In the genomic region with DNA sequence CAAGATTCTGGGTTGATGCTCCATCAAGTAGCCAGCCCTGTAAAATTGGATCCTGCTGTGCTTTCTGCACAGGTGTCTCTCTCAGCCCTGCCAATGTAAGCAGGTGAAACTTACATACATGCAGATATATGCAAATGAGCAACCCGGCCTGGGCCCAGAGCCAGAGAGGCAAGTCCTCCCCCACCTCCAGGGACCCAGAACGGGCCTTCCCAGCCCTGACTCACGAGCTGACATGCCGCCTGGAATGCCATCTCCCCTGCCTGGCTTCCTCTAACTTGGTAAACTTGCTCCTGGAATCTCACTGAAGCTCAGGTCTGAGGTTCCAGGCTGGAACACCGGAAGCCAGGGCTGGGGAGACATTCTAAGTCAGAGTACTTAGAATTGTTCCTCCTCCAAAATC, we compare ENCODE assay signal across 25 mouse cellular contexts. TPM values are rescaled to one million over a fixed set of nuclear protein-coding genes. Genes with fewer than 3 reads are reported as not detected.
DNase-seq lines count a peak whose midpoint lies in the region; ATAC-seq and TF ChIP-seq lines count a peak whose summit lies in the region.
"Had no signal": no experiment of that assay in that cellular context is flagged by ENCODE, and none has a peak within 500 bp of the region (broad histone marks: within the 10 kb centered on the region; RNA-seq: fewer than 3 reads in every experiment).

No protein-coding gene starts in this region.

- TF ChIP-seq CTCF in CH12.LX (conservative IDR thresholded peaks at IDR 0.05 in 1 of 2, IDR thresholded peaks at IDR 0.05 in 1 of 2; ENCODE audit: low read depth in 2 of 2, low read length in 2 of 2): no peak

- no peak for ATAC-seq in neural tube, embryonic 15.5 days (ENCODE audit: low FRiP score)
- ATAC-seq: forebrain, embryonic 14.5 days; hindbrain, embryonic 16.5 days; inflammation-experienced regulatory T-cells, adult 6 months; intestine, postnatal 0 days had no signal

- in situ Hi-C loops in CH12.LX (cut with MboI; ENCODE audit: low pct_ligation_motif_present, low pct_unique_long_range_greater_than_20kb, low sequenced_read_pairs): no loop called here

- H3K9ac ChIP-seq in CH12.LX (ENCODE audit: insufficient read depth, low read depth): no peak overlapping the region
- H3K9ac ChIP-seq in neural tube, embryonic 15.5 days (replicated peaks): no peak overlapping the region
- H3K9ac ChIP-seq: embryonic facial prominence, embryonic 13.5 days; heart, embryonic 13.5 days; hindbrain, embryonic 12.5 days had no signal

- H3K4me1 ChIP-seq in CH12.LX (ENCODE audit: control insufficient read depth in 1 of 2, insufficient read depth in 2 of 2): peaks cover 15 to 22% of the 10 kb centered on the region in 2 experiments
- H3K4me1 ChIP-seq in neural tube, embryonic 15.5 days: peaks cover 10% of the 10 kb centered on the region

- WGBS in neural tube, embryonic 15.5 days: 32% methylated on average over 5 of the region's 5 CpGs

- intact Hi-C loops in heart, postnatal 25 days (cut with DNase I): no loop called here

- dilution Hi-C loops in CH12.LX (cut with MboI; ENCODE audit: extremely low pct_ligation_motif_present, extremely low pct_unique_long_range_greater_than_20kb, low sequenced_read_pairs): no loop called here

- H3K27ac ChIP-seq in CH12.LX (ENCODE audit: insufficient read depth, low read depth): no peak overlapping the region
- no peak overlapping the region for H3K27ac ChIP-seq in neural tube, embryonic 15.5 days (replicated peaks)
- H3K27ac ChIP-seq: embryonic facial prominence, embryonic 13.5 days; heart, embryonic 13.5 days; hindbrain, embryonic 12.5 days had no signal

- TF ChIP-seq RAD21 in CH12.LX (IDR thresholded peaks at IDR 0.05; ENCODE audit: low read depth, low read length): no peak

- H3K36me3 ChIP-seq in CH12.LX (replicated peaks in 1 of 2; ENCODE audit: control insufficient read depth in 1 of 2, insufficient read depth in 1 of 2, low read length in 1 of 2): no peaks in the 10 kb centered on the region
- no peaks in the 10 kb centered on the region for H3K36me3 ChIP-seq in neural tube, embryonic 15.5 days
- H3K36me3 ChIP-seq: embryonic facial prominence, embryonic 13.5 days; heart, embryonic 13.5 days; hindbrain, embryonic 12.5 days had no signal

- no peak for TF ChIP-seq EP300 in CH12.LX (IDR thresholded peaks at IDR 0.05; ENCODE audit: low read length)

- no peak for TF ChIP-seq POLR2A in CH12.LX (IDR thresholded peaks at IDR 0.05; ENCODE audit: low read depth, low read length)

- no peak overlapping the region for H3K4me2 ChIP-seq in CH12.LX (ENCODE audit: insufficient read depth, low read depth, poor library complexity, severe bottlenecking)
- no peak overlapping the region for H3K4me2 ChIP-seq in neural tube, embryonic 15.5 days
- H3K4me2 ChIP-seq: embryonic facial prominence, embryonic 13.5 days; heart, embryonic 13.5 days; hindbrain, embryonic 12.5 days had no signal

- peaks cover 82% of the 10 kb centered on the region for H3K27me3 ChIP-seq in CH12.LX (replicated peaks)
- peaks cover 58% of the 10 kb centered on the region for H3K27me3 ChIP-seq in neural tube, embryonic 15.5 days (replicated peaks)

- H3K79me2 ChIP-seq in CH12.LX (replicated peaks; ENCODE audit: control insufficient read depth, extremely low read depth, insufficient read depth, poor library complexity, severe bottlenecking): no peaks in the 10 kb centered on the region

- peaks cover 4% of the 10 kb centered on the region for H3K9me3 ChIP-seq in CH12.LX (replicated peaks; ENCODE audit: low read length)
- H3K9me3 ChIP-seq in neural tube, embryonic 15.5 days (replicated peaks): no peaks in the 10 kb centered on the region
- H3K9me3 ChIP-seq: embryonic facial prominence, embryonic 13.5 days; heart, embryonic 13.5 days; hindbrain, embryonic 12.5 days had no signal

- no peak overlapping the region for H3K4me3 ChIP-seq in CH12.LX (replicated peaks in 1 of 3; ENCODE audit: low read depth in 2 of 3, low read length in 2 of 3, poor library complexity in 1 of 3)
- no peak overlapping the region for H3K4me3 ChIP-seq in neural tube, embryonic 15.5 days (replicated peaks)
- H3K4me3 ChIP-seq: embryonic facial prominence, embryonic 13.5 days; heart, embryonic 13.5 days; hindbrain, embryonic 12.5 days had no signal

- peak; percentile 18 for DNase-seq in urinary bladder, postnatal 14 days (ENCODE audit: low spot score)
- DNase-seq in urinary bladder, postnatal 36 days (ENCODE audit: low spot score in 2 of 2): no peak
- DNase-seq in CH12.LX (ENCODE audit: extremely low read depth) (no peak), ZHBTc4 (ENCODE audit: low read depth, low spot score) (peak; percentile 37)
- no peak for DNase-seq in c-Kit-positive CD71-positive TER-119-positive erythroid progenitor cells, embryonic 14.5 days (ENCODE audit: low spot score)
- no peak for DNase-seq in heart, postnatal 25 days (ENCODE audit: low spot score)
- DNase-seq: adrenal gland, adult 8-10 months; adrenal gland, postnatal 36 days; cerebellum, adult 11 months; cerebellum, adult 9-10 months; cerebellum, postnatal 25 days; gastrocnemius, postnatal 36 days; heart, adult 11 months; heart, postnatal 4 days had no signal

TF ChIP-seq in CH12.LX, 34 proteins besides CTCF, POLR2A, EP300 and RAD21:
- TF ChIP-seq BHLHE40 (IDR thresholded peaks at IDR 0.05; ENCODE audit: low read depth, low read length) (peak; percentile 32; the same call in 1 of the 2 replicates), CHD1 (IDR thresholded peaks at IDR 0.05; ENCODE audit: low read depth, low read length) (no peak)
TF ChIP-seq in CH12.LX: peak in this region for 1.

RNA-seq across cellular contexts. Expression of gene Dlx4, which starts 7.1 kb away (rescaled TPM):
- total RNA-seq in CH12.LX (2012; rRNA removed) (0.21 and 0.25 TPM in 2 replicates), CH12.LX (2014; rRNA removed) (not detected in 2 replicates)
- polyA plus RNA-seq in CH12.LX (2012; ENCODE audit: insufficient read length, low read depth): not detected in 2 replicates
- under 1 TPM in 1 of 2 experiments, not detected in 1; 0.11 TPM for total RNA-seq in heart, postnatal 25 days (2021)
- polyA plus RNA-seq in neural tube, embryonic 15.5 days (2015; fragmentation: Nextera tagmentation; extraction: Ambion mirVana): not detected in 2 replicates
- total RNA-seq: adrenal gland, postnatal 36 days; gastrocnemius, adult 8-10 months; gastrocnemius, postnatal 36 days; heart, postnatal 4 days had no signal
- polyA plus RNA-seq: forebrain, embryonic 14.5 days; hindbrain, embryonic 16.5 days; inflammation-experienced regulatory T-cells, adult 6 months; intestine, postnatal 0 days had no signal

RNA-seq across cellular contexts. Expression of gene Dlx3, which starts 33.2 kb away (rescaled TPM):
- total RNA-seq in CH12.LX (2012; rRNA removed) (0.21 and 0.55 TPM in 2 replicates), CH12.LX (2014; rRNA removed) (0.08 TPM in 2 replicates)
- 0.17 and 0.22 TPM in 2 replicates for polyA plus RNA-seq in CH12.LX (2012; ENCODE audit: insufficient read length, low read depth)
- total RNA-seq in heart, postnatal 25 days (2021): not detected
- polyA plus RNA-seq in neural tube, embryonic 15.5 days (2015; fragmentation: Nextera tagmentation; extraction: Ambion mirVana): 0.28 and 0.50 TPM in 2 replicates
- total RNA-seq: adrenal gland, adult 8-10 months; adrenal gland, postnatal 36 days; gastrocnemius, adult 8-10 months; gastrocnemius, postnatal 36 days; heart, postnatal 4 days had no signal
- polyA plus RNA-seq: cortical plate, adult 2 months; forebrain, embryonic 14.5 days; heart, embryonic 13.5 days; heart, postnatal 0 days; inflammation-experienced regulatory T-cells, adult 6 months had no signal

Comparison
In these comparisons a context has a peak if more than half of its experiments do, and no peak if none do; other contexts are left out.
1. DNase-seq: peak in urinary bladder, postnatal 14 days (single experiment) and ZHBTc4 (single experiment); none in urinary bladder, postnatal 36 days (0 of 2), CH12.LX (single experiment), c-Kit-positive CD71-positive TER-119-positive erythroid progenitor cells, embryonic 14.5 days (single experiment) and heart, postnatal 25 days (single experiment).